Mouse (Mus musculus) heart, adult 2 months (tissue): ENCODE measurements around the gene Vegfa.

Source experiments
- CTCF ChIP-seq: fragments of 200-600 bp; IDR thresholded peaks from 2 replicates; pipeline ENCODE4 v1.8.1; 2022; ENCODE audit warnings: antibody characterized with exemption, mild to moderate bottlenecking, moderate library complexity
- EP300 ChIP-seq: fragments of 200-500 bp; IDR thresholded peaks from 2 replicates; pipeline ENCODE4 v1.6.1; 2011; ENCODE audit warnings: low read depth, low read length, control low read depth; ENCODE audit not compliant: insufficient read depth
- POLR2A ChIP-seq: fragments of 200-500 bp; IDR thresholded peaks from 2 replicates; pipeline ENCODE4 v1.6.1; 2011; ENCODE audit warnings: mild to moderate bottlenecking, low read depth, low read length, control low read depth; ENCODE audit not compliant: insufficient read depth

DNA sequence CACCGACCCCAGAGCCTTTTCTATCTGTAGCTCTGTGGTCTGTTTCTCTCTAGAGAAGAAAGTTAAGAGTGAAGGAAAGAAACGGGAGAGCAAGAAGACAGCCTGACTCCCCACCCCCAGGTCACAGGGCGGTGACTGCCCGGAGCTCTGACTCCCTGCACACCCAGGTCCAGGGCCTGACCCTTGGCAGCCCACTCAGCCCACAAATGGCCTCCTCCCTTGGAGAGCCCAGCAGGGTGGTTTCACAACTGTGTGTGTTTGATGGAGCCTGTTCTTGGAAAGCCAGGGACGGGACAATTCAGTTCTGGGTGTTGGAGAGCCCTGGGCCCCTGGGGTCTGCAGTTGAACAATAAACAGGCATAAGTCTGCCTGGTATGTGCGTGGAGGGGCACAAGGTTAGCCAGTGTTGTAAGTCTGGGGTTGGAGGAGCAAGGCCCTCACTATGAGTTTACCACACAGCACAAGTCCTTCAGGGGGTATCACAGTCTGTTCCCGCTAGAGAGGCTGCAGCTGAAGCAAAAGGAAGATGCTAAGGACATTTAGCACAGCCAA is 21.2 kb upstream of the Vegfa start:
- TF ChIP-seq POLR2A = no peak
- TF ChIP-seq CTCF = no peak
- no peak for TF ChIP-seq EP300
